Mouse (Mus musculus) CH12.LX (cell line): ENCODE results near the gene Olfr1344. TPM values are rescaled to one million over a fixed set of nuclear protein-coding genes. Genes with fewer than 3 reads are reported as not detected.

Experiments used
- DNase-seq: peaks from one replicate; pipeline ENCODE4 v3.0.0-alpha.2; 2013; ENCODE audit errors: extremely low read depth
- H3K27ac ChIP-seq: 2 replicates; pipeline ENCODE4 v1.5.1; 2012; ENCODE audit warnings: low read depth, mild to moderate bottlenecking, control low read depth, moderate library complexity; ENCODE audit not compliant: insufficient read depth
- H3K27me3 ChIP-seq: replicated peaks from 2 replicates; pipeline ENCODE3; 2012; ENCODE audit warnings: inconsistent platforms
- H3K36me3 ChIP-seq, 2 experiments: replicated peaks in 1 of 2; 2 replicates each; pipeline versions ENCODE3 to v1.6.1; 2012; ENCODE audit warnings: inconsistent platforms in 1 of 2, low read length in 1 of 2, mild to moderate bottlenecking in 1 of 2, mixed read lengths in 1 of 2, moderate library complexity in 1 of 2; ENCODE audit not compliant: control insufficient read depth in 1 of 2, insufficient read depth in 1 of 2
- H3K4me1 ChIP-seq, 2 experiments: 2 replicates each; pipeline ENCODE4 v1.6.1; 2012; ENCODE audit warnings: inconsistent platforms in 1 of 2, moderate library complexity in 1 of 2; ENCODE audit not compliant: insufficient read depth in 2 of 2, control insufficient read depth in 1 of 2
- H3K4me2 ChIP-seq: 2 replicates; pipeline ENCODE4 v1.6.1; 2012; ENCODE audit warnings: low read depth, mild to moderate bottlenecking, control low read depth; ENCODE audit not compliant: poor library complexity, insufficient read depth, severe bottlenecking
- H3K4me3 ChIP-seq, 3 experiments: fragments of 150-350 bp in 1 of 3; sonication (generic) in 1 of 3; replicated peaks in 1 of 3; 2 replicates each; pipeline versions ENCODE3 to v1.5.1; 2011 to 2012; ENCODE audit warnings: low read depth in 2 of 3, low read length in 2 of 3, mild to moderate bottlenecking in 2 of 3, moderate library complexity in 2 of 3, control low read depth in 1 of 3, improper control_type of control experiment in 1 of 3, inconsistent platforms in 1 of 3, mixed read lengths in 1 of 3; ENCODE audit not compliant: poor library complexity in 1 of 3
- H3K79me2 ChIP-seq: replicated peaks from 2 replicates; pipeline ENCODE4 v1.6.1; 2012; ENCODE audit warnings: mild to moderate bottlenecking, moderate library complexity; ENCODE audit not compliant: control insufficient read depth, poor library complexity, insufficient read depth, severe bottlenecking; ENCODE audit errors: extremely low read depth
- H3K9ac ChIP-seq: 2 replicates; pipeline ENCODE4 v1.6.1; 2012; ENCODE audit warnings: low read depth, mild to moderate bottlenecking, control low read depth, moderate library complexity; ENCODE audit not compliant: insufficient read depth
- H3K9me3 ChIP-seq: replicated peaks from 2 replicates; pipeline ENCODE3; 2012; ENCODE audit warnings: low read length, inconsistent platforms, mixed read lengths
- BHLHE40 ChIP-seq: IDR thresholded peaks from 2 replicates; pipeline ENCODE4 v1.6.1; 2011; ENCODE audit warnings: mild to moderate bottlenecking, low read depth, low read length, improper control_type of control experiment
- CHD1 ChIP-seq: IDR thresholded peaks from 2 replicates; pipeline ENCODE4 v1.6.1; 2012; ENCODE audit warnings: low read depth, low read length, improper control_type of control experiment, inconsistent platforms
- CHD2 ChIP-seq: IDR thresholded peaks from 2 replicates; pipeline ENCODE4 v1.6.1; 2011; ENCODE audit warnings: low read length, improper control_type of control experiment
- CTCF ChIP-seq, 2 experiments: IDR thresholded peaks in 1 of 2; conservative IDR thresholded peaks in 1 of 2; 2 replicates each; pipeline ENCODE4 v1.5.1; 2011 to 2012; ENCODE audit warnings: low read depth in 2 of 2, low read length in 2 of 2, improper control_type of control experiment in 1 of 2, inconsistent platforms in 1 of 2, mild to moderate bottlenecking in 1 of 2, moderate library complexity in 1 of 2
- EP300 ChIP-seq: IDR thresholded peaks from 2 replicates; pipeline ENCODE4 v1.6.1; 2011; ENCODE audit warnings: low read length, improper control_type of control experiment
- ETS1 ChIP-seq: conservative IDR thresholded peaks from 2 replicates; pipeline ENCODE4 v1.6.1; 2012; ENCODE audit warnings: low read depth, mild to moderate bottlenecking, inconsistent platforms, low read length, improper control_type of control experiment, moderate library complexity
- GABPA ChIP-seq: IDR thresholded peaks from 2 replicates; pipeline ENCODE4 v1.6.1; 2012; ENCODE audit warnings: low read depth, low read length, improper control_type of control experiment, inconsistent platforms; ENCODE audit not compliant: insufficient replicate concordance
- JUN ChIP-seq: IDR thresholded peaks from 2 replicates; pipeline ENCODE4 v1.6.1; 2011; ENCODE audit warnings: low read depth, mild to moderate bottlenecking, low read length, improper control_type of control experiment, moderate library complexity; ENCODE audit not compliant: insufficient read depth
- KAT2A ChIP-seq: IDR thresholded peaks from 2 replicates; pipeline ENCODE4 v1.6.1; 2012; ENCODE audit warnings: low read length, improper control_type of control experiment, inconsistent platforms; ENCODE audit not compliant: insufficient replicate concordance
- MAX ChIP-seq: IDR thresholded peaks from 2 replicates; pipeline ENCODE4 v1.6.1; 2011; ENCODE audit warnings: low read length, improper control_type of control experiment
- MEF2A ChIP-seq: IDR thresholded peaks from 2 replicates; pipeline ENCODE4 v1.6.1; 2014; ENCODE audit warnings: low read depth, mild to moderate bottlenecking, inconsistent platforms, low read length, improper control_type of control experiment, borderline replicate concordance
- MXI1 ChIP-seq: IDR thresholded peaks from 2 replicates; pipeline ENCODE4 v1.6.1; 2011; ENCODE audit warnings: mild to moderate bottlenecking, low read depth, low read length, improper control_type of control experiment
- MYC ChIP-seq: IDR thresholded peaks from 2 replicates; pipeline ENCODE4 v1.6.1; 2011; ENCODE audit warnings: low read depth, mild to moderate bottlenecking, improper control_type of control experiment, low read length
- NELFE ChIP-seq: IDR thresholded peaks from 2 replicates; pipeline ENCODE4 v1.6.1; 2011; ENCODE audit warnings: low read depth, low read length, improper control_type of control experiment
- NRF1 ChIP-seq: IDR thresholded peaks from 2 replicates; pipeline ENCODE4 v1.6.1; 2014; ENCODE audit warnings: low read depth, mild to moderate bottlenecking, inconsistent platforms, low read length, improper control_type of control experiment, moderate library complexity
- PAX5 ChIP-seq: IDR thresholded peaks from 2 replicates; pipeline ENCODE4 v1.6.1; 2012; ENCODE audit warnings: low read length, inconsistent platforms, mixed read lengths
- POLR2A ChIP-seq: IDR thresholded peaks from 2 replicates; pipeline ENCODE4 v1.6.1; 2011; ENCODE audit warnings: low read depth, mild to moderate bottlenecking, improper control_type of control experiment, low read length
- POLR2AphosphoS2 ChIP-seq: IDR thresholded peaks from 2 replicates; pipeline ENCODE4 v1.6.1; 2011; ENCODE audit warnings: low read depth, low read length, improper control_type of control experiment
- RAD21 ChIP-seq: IDR thresholded peaks from 2 replicates; pipeline ENCODE4 v1.6.1; 2011; ENCODE audit warnings: low read depth, mild to moderate bottlenecking, low read length, improper control_type of control experiment, moderate library complexity
- RCOR1 ChIP-seq: conservative IDR thresholded peaks from 2 replicates; pipeline ENCODE4 v1.6.1; 2012; ENCODE audit warnings: low read depth, mild to moderate bottlenecking, inconsistent platforms, low read length, improper control_type of control experiment
- SIN3A ChIP-seq: IDR thresholded peaks from 2 replicates; pipeline ENCODE4 v1.6.1; 2012; ENCODE audit warnings: low read length, improper control_type of control experiment, inconsistent platforms
- SMC3 ChIP-seq: IDR thresholded peaks from 2 replicates; pipeline ENCODE4 v1.6.1; 2011; ENCODE audit warnings: low read depth, low read length, improper control_type of control experiment
- TCF12 ChIP-seq: IDR thresholded peaks from 2 replicates; pipeline ENCODE4 v1.6.1; 2014; ENCODE audit warnings: low read depth, mild to moderate bottlenecking, inconsistent platforms, low read length, improper control_type of control experiment
- UBTF ChIP-seq: IDR thresholded peaks from 2 replicates; pipeline ENCODE4 v1.6.1; 2012; ENCODE audit warnings: low read depth, mild to moderate bottlenecking, inconsistent platforms, low read length, improper control_type of control experiment, moderate library complexity
- ZNF384 ChIP-seq: IDR thresholded peaks from 2 replicates; pipeline ENCODE4 v1.6.1; 2012; ENCODE audit warnings: low read depth, low read length, improper control_type of control experiment, inconsistent platforms
- dilution Hi-C: fragments of 300-500 bp; cut with MboI; formaldehyde crosslinking; loops from 2 replicates; pipeline ENCODE4 v1.14.3; 2020; ENCODE audit warnings: low sequenced_read_pairs; ENCODE audit not compliant: extremely low pct_unique_long_range_greater_than_20kb, extremely low pct_ligation_motif_present
- in situ Hi-C: fragments of 300-500 bp; cut with MboI; formaldehyde crosslinking; loops from 3 replicates; pipeline ENCODE4 v1.14.3; 2019; ENCODE audit warnings: low sequenced_read_pairs, low pct_ligation_motif_present, low pct_unique_long_range_greater_than_20kb, mixed read lengths
- polyA plus RNA-seq: library from polyadenylated mRNA; unstranded; fragments of >175 nt; gene quantifications from 2 replicates; pipeline ENCODE4 v1.2.1, GENCODE M21; 2012; ENCODE audit warnings: low read depth; ENCODE audit not compliant: insufficient read length
- total RNA-seq, 2 experiments: library from RNA; depleted of rRNA; stranded (reverse); fragments of 300-350 nt in 1 of 2; fragments of >200 nt in 1 of 2; gene quantifications; 2 replicates each; pipeline ENCODE4 v1.2.3; 2012 to 2014

The Olfr1344 gene
- total and polyA plus RNA-seq, 3 experiments, result not detected

GRCm38 (mm10) chr7:6430342-6430741 lies 8.1 kb upstream of the Olfr1344 start (continued):
- no peak for TF ChIP-seq GABPA

GRCm38 (mm10) chr7:6441173-6441572 lies 2.7 kb downstream of the Olfr1344 start:
- TF ChIP-seq NRF1 (no peak), GABPA (no peak), JUN (no peak)
- TF ChIP-seq, all 38 proteins: peak for 0
- H3K36me3 ChIP-seq, result no peaks in the 10 kb centered on the region
- in situ Hi-C loops (no loop called here), dilution Hi-C loops (no loop called here)
- H3K4me3 ChIP-seq, result no peak overlapping the region
- H3K27me3 ChIP-seq, result no peaks in the 10 kb centered on the region
- DNase-seq, result no peak
- no peak overlapping the region for H3K9ac ChIP-seq
- no peak overlapping the region for H3K4me2 ChIP-seq
- H3K9me3 ChIP-seq, result peaks cover 29% of the 10 kb centered on the region
- no peak overlapping the region for H3K27ac ChIP-seq
- no peaks in the 10 kb centered on the region for H3K4me1 ChIP-seq
- H3K79me2 ChIP-seq, result no peaks in the 10 kb centered on the region

GRCm38 (mm10) chr7:6447771-6448170 lies 9.3 kb downstream of the Olfr1344 start:
- DNase-seq, result no peak
- dilution Hi-C loops, result no loop called here
- H3K27me3 ChIP-seq, result no peaks in the 10 kb centered on the region
- H3K9ac ChIP-seq, result no peak overlapping the region
- no peak overlapping the region for H3K27ac ChIP-seq
- H3K4me3 ChIP-seq, result no peak overlapping the region
- in situ Hi-C loops, result no loop called here
- no peaks in the 10 kb centered on the region for H3K79me2 ChIP-seq
- no peak overlapping the region for H3K4me2 ChIP-seq
- no peaks in the 10 kb centered on the region for H3K36me3 ChIP-seq
- TF ChIP-seq GABPA (no peak), NRF1 (no peak), MYC (no peak), RAD21 (no peak), CHD2 (no peak), POLR2AphosphoS2 (no peak), ETS1 (no peak), POLR2A (no peak), TCF12 (no peak), MXI1 (no peak), UBTF (no peak), PAX5 (no peak)
- TF ChIP-seq, all 38 proteins: peak for 0
- Histone ChIP-seq H3K9me3 (peaks cover 37% of the 10 kb centered on the region), H3K4me1 (no peaks in the 10 kb centered on the region)

GRCm38 (mm10) chr7:6455868-6456267 lies 17.4 kb downstream of the Olfr1344 start, which contains the start of gene Olfr1336:
Gene Olfr1336, plus strand, starts transcription at chr7:6456168.
- no peak within 1 kb of the TSS for H3K9ac ChIP-seq
- peaks cover 28% of the 10 kb centered on the region for H3K9me3 ChIP-seq
- H3K27me3 ChIP-seq, result no peaks in the 10 kb centered on the region
- TF ChIP-seq UBTF (no peak), BHLHE40 (no peak), MAX (no peak), CTCF (conservative IDR thresholded peaks at IDR 0.05 in 1 of 2, IDR thresholded peaks at IDR 0.05 in 1 of 2; ENCODE audit: low read depth in 2 of 2, low read length in 2 of 2) (no peak), NELFE (no peak), POLR2AphosphoS2 (no peak), MEF2A (no peak), EP300 (no peak), GABPA (no peak), CHD1 (no peak), SMC3 (no peak), SIN3A (no peak), JUN (no peak), KAT2A (no peak), ZNF384 (no peak), RCOR1 (no peak)
- no peak within 1 kb of the TSS for H3K4me2 ChIP-seq
- no peak within 1 kb of the TSS for H3K27ac ChIP-seq
- H3K79me2 ChIP-seq, result no peaks in the 10 kb centered on the region
- dilution Hi-C loops (no loop called here), in situ Hi-C loops (no loop called here)
- H3K36me3 ChIP-seq, result no peaks in the 10 kb centered on the region
- no peak for DNase-seq
- no peaks in the 10 kb centered on the region for H3K4me1 ChIP-seq
- H3K4me3 ChIP-seq, result no peak within 1 kb of the TSS
